In the genomic region with DNA sequence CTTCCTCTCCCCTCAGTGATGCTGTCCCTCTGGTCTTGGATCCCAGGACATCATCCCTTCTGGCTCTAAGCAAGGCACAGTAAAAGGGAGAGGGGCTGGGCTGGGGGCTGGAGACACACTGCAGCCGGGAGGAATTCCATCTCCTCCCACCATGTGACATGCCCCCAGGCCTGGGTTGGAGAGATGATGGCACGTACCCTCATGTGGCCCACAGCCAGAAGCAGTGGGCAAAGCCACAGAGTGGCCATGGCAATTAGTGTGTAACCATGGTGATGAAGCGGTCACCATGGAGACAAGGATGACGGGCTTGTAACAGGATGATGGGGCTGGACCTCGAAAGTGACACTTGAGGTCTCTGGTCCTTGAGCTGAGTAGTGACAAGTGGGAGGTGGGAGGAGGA, we compare ENCODE assay signal across 12 mouse cellular contexts. TPM values are rescaled to one million over a fixed set of nuclear protein-coding genes. Genes with fewer than 3 reads are reported as not detected.
DNase-seq lines count a peak whose midpoint lies in the region; ATAC-seq and TF ChIP-seq lines count a peak whose summit lies in the region.
"Had no signal": no experiment of that assay in that cellular context is flagged by ENCODE, and none has a peak within 500 bp of the region (broad histone marks: within the 10 kb centered on the region; RNA-seq: fewer than 3 reads in every experiment).

No protein-coding gene starts in this region.

- H3K27me3 ChIP-seq in forebrain, embryonic 14.5 days (replicated peaks; ENCODE audit: control insufficient read depth, insufficient read depth, low read length): no peaks in the 10 kb centered on the region
- H3K27me3 ChIP-seq in midbrain, postnatal 0 days (ENCODE audit: insufficient read depth, low read length): no peaks in the 10 kb centered on the region

- H3K4me3 ChIP-seq in layer of hippocampus, adult 2 months: no peak overlapping the region
- H3K4me3 ChIP-seq in forebrain, embryonic 14.5 days (ENCODE audit: low read depth, low read length): no peak overlapping the region
- no peak overlapping the region for H3K4me3 ChIP-seq in midbrain, postnatal 0 days (ENCODE audit: low read depth, low read length)

- intact Hi-C loops in heart, postnatal 10 days (cut with DNase I): no loop called here

- no peak overlapping the region for H3K9ac ChIP-seq in forebrain, embryonic 14.5 days (ENCODE audit: low read length)
- peak overlapping the region; percentile 24; the same call in 1 of the 2 replicates for H3K9ac ChIP-seq in midbrain, postnatal 0 days (replicated peaks; ENCODE audit: low read length, poor library complexity, severe bottlenecking)
- H3K9ac ChIP-seq: liver, embryonic 14.5 days had no signal

- WGBS in forebrain, embryonic 14.5 days: 28% methylated on average over 5 of the region's 5 CpGs
- 26% methylated on average over 5 of the region's 5 CpGs for WGBS in midbrain, postnatal 0 days

- peak overlapping the region; percentile 28; the same call in 1 of the 2 replicates for H3K27ac ChIP-seq in layer of hippocampus, adult 2 months
- peak overlapping the region; percentile 65; the same call in 1 of the 2 replicates for H3K27ac ChIP-seq in forebrain, embryonic 14.5 days (ENCODE audit: low read depth, low read length)
- H3K27ac ChIP-seq in midbrain, postnatal 0 days (ENCODE audit: low read depth, low read length): peak overlapping the region; percentile 57
- H3K27ac ChIP-seq: liver, embryonic 14.5 days had no signal

- no peak overlapping the region for H3K4me2 ChIP-seq in forebrain, embryonic 14.5 days (ENCODE audit: low read length)
- no peak overlapping the region for H3K4me2 ChIP-seq in midbrain, postnatal 0 days (ENCODE audit: low read depth, low read length, poor library complexity, severe bottlenecking)

- H3K9me3 ChIP-seq in forebrain, embryonic 14.5 days (replicated peaks; ENCODE audit: control insufficient read depth, low read length): no peaks in the 10 kb centered on the region
- no peaks in the 10 kb centered on the region for H3K9me3 ChIP-seq in midbrain, postnatal 0 days (ENCODE audit: low read length)
- H3K9me3 ChIP-seq: G1E had no signal

- peaks cover 36% of the 10 kb centered on the region for H3K36me3 ChIP-seq in forebrain, embryonic 14.5 days (ENCODE audit: control insufficient read depth, insufficient read depth, low read length)
- H3K36me3 ChIP-seq in midbrain, postnatal 0 days (ENCODE audit: insufficient read depth, low read length): peaks cover 24% of the 10 kb centered on the region
- H3K36me3 ChIP-seq: G1E had no signal

- TF ChIP-seq CTCF in layer of hippocampus, adult 2 months (conservative IDR thresholded peaks at IDR 0.05): no peak
- no peak for TF ChIP-seq CTCF in midbrain, postnatal 0 days (IDR thresholded peaks at IDR 0.05)

- no peak for DNase-seq in layer of hippocampus, adult 2 months (ENCODE audit: low spot score in 2 of 2)
- DNase-seq in layer of hippocampus, postnatal 25 days (ENCODE audit: extremely low spot score in 1 of 2, low spot score in 1 of 2): no peak
- peak; percentile 34 for DNase-seq in brain, embryonic 18.5 days (ENCODE audit: low read depth, low spot score)
- peak; percentile 80 for DNase-seq in forebrain, embryonic 14.5 days (ENCODE audit: low spot score)
- peak; percentile 92 for DNase-seq in midbrain, postnatal 0 days (ENCODE audit: low spot score)
- no peak for DNase-seq in urinary bladder, adult 2 months (ENCODE audit: low spot score)
- DNase-seq in adipocyte (ENCODE audit: low spot score): no peak
- no peak for DNase-seq in heart, postnatal 10 days
- DNase-seq: thymus, postnatal 4 days had no signal

- H3K4me1 ChIP-seq in forebrain, embryonic 14.5 days (ENCODE audit: control insufficient read depth, insufficient read depth, low read length): peaks cover 10% of the 10 kb centered on the region
- peaks cover 9% of the 10 kb centered on the region; the same call in 1 of the 2 replicates for H3K4me1 ChIP-seq in midbrain, postnatal 0 days (ENCODE audit: insufficient read depth, low read length)

- peak; percentile 70 for ATAC-seq in forebrain, embryonic 14.5 days
- ATAC-seq in midbrain, postnatal 0 days (ENCODE audit: low FRiP score): peak; percentile 55

RNA-seq across cellular contexts. Expression of a gene that starts 13.6 kb away (rescaled TPM):
- total RNA-seq in layer of hippocampus, adult 2 months (2021): under 1 TPM in 1 of 2 experiments, not detected in 1; 0.18 TPM
- total RNA-seq in layer of hippocampus, postnatal 25 days (2021): not detected
- not detected in 2 replicates for polyA plus RNA-seq in forebrain, embryonic 14.5 days (2014; fragmentation: Nextera tagmentation; extraction: Ambion mirVana)
- not detected in 2 replicates for total RNA-seq in midbrain, postnatal 0 days (2014; rRNA removed)
- not detected in 2 replicates for polyA plus RNA-seq in midbrain, postnatal 0 days (2015; fragmentation: Nextera tagmentation; extraction: Ambion mirVana)
- not detected in 2 replicates for polyA plus RNA-seq in urinary bladder, adult 2 months (2012; rRNA removed)
- not detected for total RNA-seq in heart, postnatal 10 days (2021)
- total RNA-seq: G1E had no signal
- polyA plus RNA-seq: G1E; heart, postnatal 0 days; liver, embryonic 14.5 days had no signal

RNA-seq across cellular contexts. Expression of a gene that starts 48.4 kb away (rescaled TPM):
- total RNA-seq in layer of hippocampus, adult 2 months (2021): 10 to 100 TPM; 71.8 to 86.4 TPM
- total RNA-seq in layer of hippocampus, postnatal 25 days (2021): 100 to 1,000 TPM in 1 of 2 experiments, 10 to 100 TPM in 1; 88.6 to 106 TPM
- polyA plus RNA-seq in forebrain, embryonic 14.5 days (2014; fragmentation: Nextera tagmentation; extraction: Ambion mirVana): 29.5 and 42.9 TPM in 2 replicates
- 140 and 154 TPM in 2 replicates for total RNA-seq in midbrain, postnatal 0 days (2014; rRNA removed)
- 34.8 and 41.0 TPM in 2 replicates for polyA plus RNA-seq in midbrain, postnatal 0 days (2015; fragmentation: Nextera tagmentation; extraction: Ambion mirVana)
- polyA plus RNA-seq in urinary bladder, adult 2 months (2012; rRNA removed): 75.3 and 87.2 TPM in 2 replicates
- total RNA-seq in heart, postnatal 10 days (2021): 100 to 1,000 TPM; 127 to 130 TPM

Comparison
In these comparisons a context has a peak if more than half of its experiments do, and no peak if none do; other contexts are left out.
1. DNase-seq: peak in brain, embryonic 18.5 days (single experiment), forebrain, embryonic 14.5 days (single experiment) and midbrain, postnatal 0 days (single experiment); none in layer of hippocampus, adult 2 months (0 of 2), layer of hippocampus, postnatal 25 days (0 of 2), urinary bladder, adult 2 months (single experiment), adipocyte (single experiment) and heart, postnatal 10 days (0 of 2).
2. Peak in every context shown above with its lines, with median percentiles within 50 percentile points of each other: H3K27ac ChIP-seq.